Mouse (Mus musculus) cerebellum, adult 9-10 months (tissue): ENCODE measurements around the gene Gm11565.
"Not testable (repeated sequence)": the region's sequence is repeated elsewhere in the genome, so short reads cannot be mapped to it uniquely, and the experiment has no call there.

Experiments
- DNase-seq: peaks from one replicate; pipeline ENCODE4 v3.0.0; 2022

The Gm11565 gene

DNA sequence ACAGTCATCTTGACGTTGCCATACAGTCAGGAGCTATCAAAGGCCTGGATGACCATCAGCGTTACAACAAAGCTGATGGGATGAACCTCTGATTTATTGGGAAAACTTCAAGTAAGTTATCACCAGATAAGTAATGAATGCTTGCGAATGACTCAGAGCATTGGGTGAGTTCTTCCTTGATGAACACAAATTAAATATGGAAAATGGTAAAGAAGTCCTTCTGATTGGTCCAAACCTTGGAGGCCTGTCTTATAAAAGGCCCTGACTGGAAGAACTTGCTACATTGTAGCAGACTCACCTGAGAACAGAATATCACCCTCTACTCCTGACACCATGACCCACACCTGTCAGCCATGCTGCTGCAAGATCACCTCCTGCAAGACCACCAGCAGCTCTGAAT, at the start of gene Gm11565:
TSS of gene Gm11565 (plus strand) at position 301 of the 400 bp plus-strand sequence.
- no peak for DNase-seq

DNA sequence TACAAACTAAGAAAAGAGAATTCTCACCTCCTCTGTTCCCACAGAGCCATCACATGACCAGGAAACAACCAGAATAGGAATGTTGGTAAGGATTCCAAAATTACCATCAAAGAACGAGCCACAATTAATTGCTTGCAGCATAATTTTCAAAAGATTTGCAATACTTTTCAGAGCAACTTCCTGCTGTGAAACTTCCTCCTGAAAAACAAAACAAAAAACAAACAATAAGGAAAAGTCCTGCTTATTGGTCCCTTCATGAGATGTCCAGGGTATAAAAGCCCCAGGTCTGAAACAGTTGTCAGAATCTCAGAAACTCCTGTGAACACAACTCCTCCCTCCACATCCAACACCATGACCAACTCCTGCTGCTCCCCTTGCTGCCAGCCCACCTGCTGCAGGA, 41.5 kb upstream of the Gm11565 start, which contains the start of gene Krtap9-1:
TSS of gene Krtap9-1 (plus strand) at position 301 of the 400 bp plus-strand sequence.
- not testable (repeated sequence) for DNase-seq

DNA sequence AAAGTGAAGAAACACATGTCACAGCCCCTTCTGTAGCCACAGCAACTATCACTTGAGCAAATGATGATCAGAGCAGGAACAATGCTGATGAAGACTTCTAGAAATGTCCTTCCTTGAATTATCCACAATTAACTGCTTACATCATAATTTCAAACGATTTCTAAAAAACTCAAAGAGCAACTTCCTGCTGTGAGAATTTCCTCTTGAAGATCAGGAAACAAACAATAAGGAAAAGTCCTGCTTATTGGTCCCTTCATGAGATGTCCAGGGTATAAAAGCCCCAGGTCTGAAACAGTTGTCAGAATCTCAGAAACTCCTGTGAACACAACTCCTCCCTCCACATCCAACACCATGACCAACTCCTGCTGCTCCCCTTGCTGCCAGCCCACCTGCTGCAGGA, 35.7 kb upstream of the Gm11565 start, which contains the start of gene Gm11567:
TSS of gene Gm11567 (plus strand) at position 301 of the 400 bp plus-strand sequence.
- not testable (repeated sequence) for DNase-seq

DNA sequence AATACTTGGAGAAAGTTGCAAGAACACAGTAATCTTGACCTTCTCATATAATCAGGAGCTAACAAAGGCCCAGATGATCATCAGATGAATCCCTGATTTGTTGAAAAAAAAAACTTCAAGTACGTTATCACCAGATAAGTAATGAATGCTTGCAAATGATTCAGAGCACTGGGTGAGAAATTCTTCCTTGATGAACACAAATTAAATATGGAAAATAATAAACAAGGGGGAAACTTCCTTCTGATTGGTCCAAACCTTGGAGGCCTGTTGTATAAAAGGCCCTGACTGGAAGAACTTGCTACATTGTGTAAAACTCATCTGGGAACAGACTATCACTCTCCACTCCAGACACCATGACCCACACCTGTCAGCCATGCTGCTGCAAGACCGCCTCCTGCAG, 6.9 kb upstream of the Gm11565 start, which contains the start of gene Krtap31-1:
TSS of gene Krtap31-1 (plus strand) at position 301 of the 400 bp plus-strand sequence.
- no peak for DNase-seq

DNA sequence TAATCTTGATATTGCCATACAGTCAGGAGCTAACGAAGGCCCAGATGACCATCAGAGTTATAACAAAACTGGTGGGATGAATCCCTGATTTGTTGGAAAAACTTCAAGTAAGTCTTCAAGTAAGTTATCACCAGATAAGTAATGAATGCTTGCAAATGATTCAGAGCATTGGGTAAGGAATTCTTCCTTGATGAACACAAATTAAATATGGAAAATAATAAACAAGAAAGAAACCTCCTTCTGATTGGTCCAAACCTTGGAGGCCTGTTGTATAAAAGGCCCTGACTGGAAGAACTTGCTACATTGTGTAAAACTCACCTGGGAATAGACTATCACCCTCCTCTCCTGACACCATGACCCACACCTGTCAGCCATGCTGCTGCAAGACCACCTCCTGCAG, 21.4 kb downstream of the Gm11565 start, which contains the start of gene Krtap31-2:
TSS of gene Krtap31-2 (plus strand) at position 301 of the 400 bp plus-strand sequence.
- no peak for DNase-seq

DNA sequence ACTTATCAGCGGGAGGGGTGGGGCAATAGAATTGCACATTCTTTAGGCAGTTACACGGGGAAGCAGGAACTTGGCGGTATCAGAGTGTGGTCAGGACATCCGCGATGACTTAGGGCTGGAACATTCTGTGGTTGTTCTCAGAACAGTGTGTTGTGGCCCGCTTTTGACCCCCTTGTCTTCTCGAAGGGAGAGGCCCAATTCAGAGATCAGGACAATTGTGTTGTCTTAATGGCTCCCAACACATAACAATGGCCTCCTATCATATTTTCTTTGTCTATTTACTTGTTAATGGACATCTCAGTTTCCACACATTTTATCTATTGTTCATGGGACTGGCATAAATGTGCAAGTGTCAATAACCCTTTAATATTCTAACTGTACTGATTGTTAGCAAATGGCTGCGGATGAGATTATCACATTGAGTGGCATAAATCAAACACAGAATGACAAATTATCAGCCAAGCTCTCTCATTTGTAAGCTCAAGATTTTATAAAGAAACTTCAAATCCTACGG, 23.3 kb downstream of the Gm11565 start:
- DNase-seq, result no peak

DNA sequence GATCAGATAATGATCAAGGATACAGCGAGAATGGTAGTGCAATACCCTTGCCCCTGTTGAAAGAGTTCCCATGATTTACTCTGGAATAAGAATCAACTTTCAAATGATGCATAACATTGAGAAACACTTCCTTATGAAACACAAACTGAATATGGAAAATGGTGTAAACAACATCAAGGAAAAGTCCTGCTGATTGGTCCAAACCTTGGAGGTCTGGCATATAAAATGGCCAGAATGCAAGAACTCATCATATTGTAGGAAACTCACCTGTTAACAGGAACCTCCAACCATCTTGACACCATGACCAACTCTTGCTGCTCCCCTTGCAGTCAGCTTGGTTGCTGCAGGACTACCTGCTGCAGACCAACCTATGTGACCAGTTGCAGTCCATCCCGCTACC, 33.6 kb downstream of the Gm11565 start, which contains the start of gene Krtap9-5:
TSS of gene Krtap9-5 (plus strand) at position 301 of the 400 bp plus-strand sequence.
- no peak for DNase-seq

DNA sequence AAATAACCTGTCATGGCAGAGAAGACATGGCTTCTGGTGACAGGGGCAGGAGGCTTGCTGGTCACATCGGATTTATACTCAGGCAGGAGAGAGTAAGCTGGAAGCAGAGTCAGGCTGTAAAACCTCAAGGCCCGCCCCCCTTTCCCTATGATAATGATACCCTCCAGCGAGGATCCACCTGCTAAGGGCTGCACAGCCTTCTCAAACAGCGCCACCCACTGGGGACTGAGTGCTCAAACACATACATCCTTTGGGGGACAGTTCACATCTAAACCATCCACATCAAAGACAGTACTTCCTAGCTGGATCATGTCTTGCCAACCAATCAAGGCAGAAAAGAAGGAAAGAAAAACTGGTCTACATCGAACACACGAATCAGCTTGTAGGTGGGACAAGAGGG, 49.7 kb downstream of the Gm11565 start:
- no peak for DNase-seq
